Mouse (Mus musculus) kidney, adult 2 months (tissue): Measurements from ENCODE around the gene Slc22a3. TPM values are rescaled to one million over a fixed set of nuclear protein-coding genes. Genes with fewer than 3 reads are reported as not detected.

Source experiments
- DNase-seq: peaks from one replicate; pipeline ENCODE4 v3.0.0; 2021
- H3K27ac ChIP-seq: fragments of 200-500 bp; 2 replicates; pipeline ENCODE4 v1.5.1; 2012; ENCODE audit warnings: low read depth, low read length, control low read depth, inconsistent platforms; ENCODE audit not compliant: insufficient read depth
- H3K27me3 ChIP-seq: fragments of 200-500 bp; replicated peaks from 2 replicates; pipeline ENCODE4 v1.6.1; 2012; ENCODE audit warnings: mild to moderate bottlenecking, moderate library complexity, low read length, inconsistent platforms; ENCODE audit not compliant: control insufficient read depth, insufficient read depth
- H3K36me3 ChIP-seq: fragments of 200-500 bp; 2 replicates; pipeline ENCODE4 v1.6.1; 2012; ENCODE audit warnings: mild to moderate bottlenecking, moderate library complexity, low read length, inconsistent platforms; ENCODE audit not compliant: control insufficient read depth, insufficient read depth
- H3K4me1 ChIP-seq: fragments of 200-500 bp; 2 replicates; pipeline ENCODE4 v1.6.1; 2011; ENCODE audit warnings: low read length; ENCODE audit not compliant: control insufficient read depth, insufficient read depth
- H3K4me3 ChIP-seq: fragments of 200-500 bp; 2 replicates; pipeline ENCODE4 v1.5.1; 2011; ENCODE audit warnings: mild to moderate bottlenecking, low read depth, low read length, control low read depth; ENCODE audit not compliant: insufficient read depth
- CTCF ChIP-seq: fragments of 200-500 bp; conservative IDR thresholded peaks from 2 replicates; pipeline ENCODE4 v1.5.1; 2011; ENCODE audit warnings: low read depth, mild to moderate bottlenecking, control low read depth, low read length, moderate library complexity, mixed read lengths; ENCODE audit not compliant: insufficient read depth, insufficient read length
- POLR2A ChIP-seq: fragments of 200-500 bp; IDR thresholded peaks from one replicate; pipeline ENCODE4 v1.6.1; 2011; ENCODE audit warnings: low read depth, low read length, control low read depth
- WGBS: fragments of 180-500 bp; shearing (Covaris S2); methylation state at CpG from one replicate; pipeline ENCODE4 v1.1.7; 2018; 5-methylcytosine and 5-hydroxymethylcytosine counted together
- polyA plus RNA-seq: library from polyadenylated mRNA; depleted of rRNA; stranded (reverse); fragments of >200 nt; gene quantifications from 2 replicates; pipeline ENCODE4 v1.2.3, GENCODE M21; 2012

Gene Slc22a3
- polyA plus RNA-seq, 1 experiment, result 1.4 TPM

DNA sequence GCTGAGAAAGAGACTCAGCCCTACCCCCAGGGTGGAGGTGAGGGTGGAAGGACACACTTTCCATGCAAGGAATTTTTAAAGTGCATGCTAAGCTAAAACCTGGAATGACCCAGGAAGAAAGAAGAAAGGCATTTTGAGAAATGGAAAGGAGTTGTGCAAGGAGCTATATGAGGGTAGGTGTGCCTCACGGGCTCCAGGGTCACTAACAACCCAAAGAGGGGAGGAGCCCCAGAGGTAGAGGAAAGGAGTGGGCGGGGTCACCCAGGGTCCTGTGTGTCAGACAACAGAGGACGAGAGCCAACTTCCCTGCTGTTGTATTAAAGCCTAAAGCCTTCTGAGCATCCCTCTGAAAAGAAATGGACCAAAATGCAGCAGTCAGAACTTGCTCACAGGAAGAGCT is 11.9 kb downstream of the Slc22a3 start:
- Histone ChIP-seq H3K36me3 (no peaks in the 10 kb centered on the region), H3K27me3 (no peaks in the 10 kb centered on the region), H3K27ac (no peak overlapping the region), H3K4me1 (no peaks in the 10 kb centered on the region), H3K4me3 (no peak overlapping the region)
- WGBS, result 58% methylated on average over 3 of the region's 3 CpGs
- DNase-seq, result no peak
- TF ChIP-seq POLR2A (no peak), CTCF (no peak)

DNA sequence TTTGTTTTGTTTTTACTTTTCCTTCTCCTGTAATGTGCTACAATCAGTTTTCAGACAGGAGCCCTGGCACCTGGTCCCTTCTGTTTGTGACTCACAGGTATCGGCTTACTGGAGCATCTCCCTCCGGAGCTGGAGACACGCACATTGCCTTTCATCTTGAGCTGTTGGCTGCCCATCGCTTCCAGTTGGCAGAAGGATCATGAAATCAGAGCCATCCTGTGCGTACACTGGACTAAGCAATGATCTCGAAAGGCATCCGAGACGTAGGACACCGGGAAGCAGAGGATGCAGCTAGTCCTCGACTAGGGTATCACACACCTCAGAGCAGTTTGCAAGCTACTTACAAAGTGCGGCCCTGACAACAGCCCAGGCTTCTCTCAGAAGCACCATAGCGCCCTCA is 15.9 kb downstream of the Slc22a3 start:
- Histone ChIP-seq H3K36me3 (no peaks in the 10 kb centered on the region), H3K27me3 (no peaks in the 10 kb centered on the region), H3K4me1 (no peaks in the 10 kb centered on the region), H3K27ac (no peak overlapping the region), H3K4me3 (no peak overlapping the region)
- 54% methylated on average over 12 of the region's 12 CpGs for WGBS
- TF ChIP-seq CTCF, result no peak
- TF ChIP-seq POLR2A, result no peak
- no peak for DNase-seq

DNA sequence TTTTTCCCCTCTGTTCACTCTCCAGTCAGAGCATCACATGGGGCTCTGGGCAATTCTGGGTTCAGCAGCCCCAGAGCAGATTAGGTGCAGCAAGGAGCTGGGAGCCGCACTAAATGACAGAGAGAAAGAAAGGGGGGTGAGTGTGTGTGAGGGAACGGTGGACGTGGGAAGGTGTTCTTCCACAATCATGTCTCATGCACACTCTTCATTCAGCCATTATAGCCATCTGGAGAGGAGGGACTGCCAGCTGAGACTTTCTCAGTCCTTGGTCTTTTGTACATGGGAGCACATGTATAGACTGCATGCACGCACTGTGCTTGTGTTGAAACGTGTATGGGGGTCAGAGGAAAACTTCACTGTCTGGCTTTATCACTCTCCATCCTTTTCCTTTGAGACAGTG is 17.6 kb downstream of the Slc22a3 start:
- H3K27me3 ChIP-seq, result no peaks in the 10 kb centered on the region
- no peaks in the 10 kb centered on the region for H3K4me1 ChIP-seq
- TF ChIP-seq POLR2A (no peak), CTCF (no peak)
- H3K27ac ChIP-seq, result no peak overlapping the region
- no peaks in the 10 kb centered on the region for H3K36me3 ChIP-seq
- no peak overlapping the region for H3K4me3 ChIP-seq
- WGBS, result 76% methylated on average over 5 of the region's 5 CpGs
- no peak for DNase-seq

DNA sequence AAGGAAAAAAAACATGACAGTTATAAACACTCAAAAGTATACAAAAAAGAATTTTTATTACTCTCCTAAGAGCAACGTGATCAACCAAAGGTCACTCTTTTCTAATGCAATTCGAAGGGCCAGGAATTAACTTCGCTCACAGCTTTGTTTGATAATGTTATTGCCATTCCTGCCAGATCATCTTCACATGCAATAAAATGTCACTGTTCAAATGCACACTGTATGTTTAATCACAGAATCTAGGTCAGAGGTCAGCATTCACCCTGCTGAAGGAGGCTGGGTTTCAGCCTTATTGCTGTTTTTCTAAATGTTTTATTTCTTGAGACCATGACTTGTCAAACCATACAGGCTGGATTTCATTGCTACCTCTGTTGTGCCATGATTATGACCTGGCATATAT is 21.8 kb downstream of the Slc22a3 start:
- TF ChIP-seq CTCF (no peak), POLR2A (no peak)
- Histone ChIP-seq H3K36me3 (no peaks in the 10 kb centered on the region), H3K4me3 (no peak overlapping the region), H3K4me1 (no peaks in the 10 kb centered on the region), H3K27me3 (no peaks in the 10 kb centered on the region), H3K27ac (no peak overlapping the region)
- DNase-seq, result no peak
- WGBS, result 84% methylated on average over 3 of the region's 3 CpGs

DNA sequence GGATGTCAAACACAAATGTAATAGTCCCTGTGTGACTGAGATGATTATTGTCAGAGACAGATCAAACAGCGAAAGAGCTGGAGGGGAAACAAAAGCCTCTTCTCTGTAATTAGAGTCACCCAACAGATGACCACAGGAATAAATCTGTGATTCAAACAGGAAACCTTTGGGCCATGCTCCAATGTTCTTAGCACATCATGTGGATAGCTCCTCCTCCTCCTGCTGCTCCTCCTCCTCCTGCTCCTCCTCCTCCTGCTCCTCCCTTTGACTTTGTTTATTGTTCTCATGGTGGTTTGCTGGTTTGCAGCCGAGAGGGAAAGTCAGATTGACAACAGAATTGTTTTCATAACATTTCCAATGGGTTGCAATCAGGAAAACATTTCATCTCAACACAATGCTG is 28.1 kb downstream of the Slc22a3 start:
- Histone ChIP-seq H3K4me1 (no peaks in the 10 kb centered on the region), H3K4me3 (no peak overlapping the region), H3K27me3 (no peaks in the 10 kb centered on the region), H3K27ac (no peak overlapping the region), H3K36me3 (no peaks in the 10 kb centered on the region)
- DNase-seq, result no peak
- TF ChIP-seq CTCF, result no peak
- TF ChIP-seq POLR2A, result no peak
- 47% methylated on average over 2 of the region's 2 CpGs for WGBS

DNA sequence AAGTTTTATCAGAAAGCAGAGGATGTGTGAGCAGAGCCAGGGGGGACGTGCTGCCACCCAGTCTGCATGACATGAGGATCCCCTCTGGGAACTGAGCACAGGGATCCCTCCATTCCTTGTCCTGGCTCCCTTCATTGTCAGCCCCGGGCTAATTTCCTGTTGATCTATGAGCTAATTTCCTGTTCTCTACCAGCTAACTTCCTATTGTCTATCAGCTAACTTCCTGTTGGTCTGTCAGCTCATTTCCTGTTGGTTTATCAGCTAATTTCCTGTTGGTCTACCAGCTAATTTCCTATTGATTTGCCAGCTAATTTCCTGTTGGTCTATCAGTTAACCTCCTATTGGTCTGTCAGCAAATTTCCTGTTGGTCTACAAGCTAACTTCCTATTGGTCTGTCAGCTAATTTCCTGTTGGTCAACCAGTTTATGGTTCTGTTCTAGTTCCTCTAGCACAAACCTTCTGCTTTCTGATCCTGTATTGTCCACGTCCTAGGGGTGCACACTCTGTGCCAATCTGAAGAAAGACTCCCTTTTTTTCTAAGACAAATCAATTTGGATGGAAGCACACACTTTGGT is 32.9 kb downstream of the Slc22a3 start:
- H3K27ac ChIP-seq, result peak overlapping the region; percentile 38; the same call in 1 of the 2 replicates
- TF ChIP-seq POLR2A (no peak), CTCF (no peak)
- H3K27me3 ChIP-seq, result no peaks in the 10 kb centered on the region
- no peaks in the 10 kb centered on the region for H3K36me3 ChIP-seq
- no peak overlapping the region for H3K4me3 ChIP-seq
- WGBS, result 68% methylated on average over 3 of the region's 3 CpGs
- H3K4me1 ChIP-seq, result no peaks in the 10 kb centered on the region
- DNase-seq, result no peak

DNA sequence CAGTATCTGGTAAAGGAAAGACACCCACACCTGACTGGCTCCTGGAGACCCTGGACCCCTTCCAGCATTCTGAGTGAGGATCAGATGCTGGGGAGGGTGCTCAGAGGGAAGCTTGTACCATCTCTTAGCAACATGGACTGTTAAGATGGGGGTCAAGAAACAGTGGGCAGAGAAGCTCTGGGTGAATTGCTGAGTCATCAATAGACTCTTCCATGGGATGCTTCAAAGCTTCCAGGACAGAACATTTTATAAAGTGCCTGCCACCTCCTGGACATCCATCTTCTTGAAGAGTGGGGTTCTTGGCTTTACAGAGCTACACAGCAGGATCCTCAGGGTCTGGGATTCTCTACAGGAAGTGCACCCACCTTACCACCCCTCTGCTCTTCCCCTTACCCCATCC is 35.0 kb downstream of the Slc22a3 start:
- no peak overlapping the region for H3K4me3 ChIP-seq
- no peaks in the 10 kb centered on the region for H3K27me3 ChIP-seq
- DNase-seq, result no peak
- no peaks in the 10 kb centered on the region for H3K4me1 ChIP-seq
- H3K36me3 ChIP-seq, result no peaks in the 10 kb centered on the region
- TF ChIP-seq CTCF, result no peak
- TF ChIP-seq POLR2A, result no peak
- H3K27ac ChIP-seq, result no peak overlapping the region
